Mouse (Mus musculus) heart, adult 8-10 months (tissue): ENCODE results near the gene Nxn. TPM values are rescaled to one million over a fixed set of nuclear protein-coding genes. Genes with fewer than 3 reads are reported as not detected.

ENCODE experiments used
- DNase-seq: peaks from one replicate; pipeline ENCODE4 v3.0.0; 2022; ENCODE audit warnings: low spot score
- total RNA-seq, 4 experiments: library from RNA; stranded (reverse); gene quantifications; 2 replicates each; pipeline ENCODE4 v1.2.4; 2022

Nxn gene
- total RNA-seq, 4 experiments from 2014 or later = 9.8 to 13.0 (median 11.0) TPM

DNA sequence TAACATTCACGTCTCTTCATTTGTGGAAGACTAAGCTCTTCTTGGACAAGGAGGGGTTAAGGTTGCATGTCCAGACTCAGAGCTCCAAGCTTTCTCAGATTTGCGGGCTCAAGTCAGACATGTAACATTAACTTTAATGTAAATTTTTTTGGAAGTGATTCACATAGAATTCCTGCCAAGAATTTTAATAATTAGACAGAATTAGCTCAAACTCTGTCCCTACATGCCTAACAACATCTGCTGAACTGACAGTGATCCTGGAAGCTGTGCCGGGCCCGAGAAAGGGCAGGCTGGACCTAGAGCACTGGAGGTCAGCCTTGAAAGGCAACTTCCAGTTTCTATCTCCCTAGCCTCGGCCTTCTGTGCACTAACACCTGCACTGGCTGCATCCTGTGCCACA, 66.7 kb downstream of the Nxn start:
- DNase-seq = no peak

- DNase-seq = no peak
Measured at GRCm38 (mm10) chr11:76328522-76329290, 70.2 kb downstream of the Nxn start.

DNA sequence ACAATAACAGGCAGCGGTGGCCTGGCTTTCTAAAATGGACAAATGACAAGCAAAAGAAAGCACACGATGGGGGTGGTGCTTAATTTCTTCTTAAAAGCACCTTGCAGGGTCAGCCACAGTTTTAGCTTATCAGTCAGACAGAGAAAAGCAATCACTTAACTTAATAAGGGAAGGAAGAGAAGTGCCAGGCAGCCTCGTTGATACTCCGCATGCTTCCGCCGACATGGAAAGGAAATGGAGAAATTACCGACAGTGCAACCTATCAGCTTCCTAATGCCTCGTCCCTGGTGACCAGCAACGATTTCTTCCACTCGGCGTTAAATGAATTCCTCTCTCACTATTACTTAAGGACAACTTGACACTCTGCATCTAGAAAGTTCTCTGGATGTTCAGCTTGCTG, 70.9 kb downstream of the Nxn start:
- no peak for DNase-seq

DNA sequence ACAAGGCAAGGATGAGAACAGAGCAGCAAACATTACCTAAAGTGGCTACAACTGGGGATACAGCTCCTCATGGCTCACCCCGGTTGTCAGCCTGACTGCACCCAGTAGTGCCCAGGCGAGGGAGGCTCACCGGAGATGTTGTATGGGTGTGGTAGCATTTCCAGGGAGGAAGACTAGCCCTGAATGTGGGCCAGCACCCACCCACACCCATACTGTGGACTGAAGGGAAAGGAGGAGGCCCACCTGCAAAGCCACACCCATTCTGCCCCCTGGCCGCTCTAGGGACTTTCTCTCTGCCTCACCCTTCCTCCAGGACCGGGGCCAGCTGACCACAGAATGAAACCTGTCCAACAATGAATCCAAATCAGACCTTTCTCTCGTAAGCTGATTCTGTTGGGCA, 72.3 kb downstream of the Nxn start:
- peak; percentile 63 for DNase-seq

DNA sequence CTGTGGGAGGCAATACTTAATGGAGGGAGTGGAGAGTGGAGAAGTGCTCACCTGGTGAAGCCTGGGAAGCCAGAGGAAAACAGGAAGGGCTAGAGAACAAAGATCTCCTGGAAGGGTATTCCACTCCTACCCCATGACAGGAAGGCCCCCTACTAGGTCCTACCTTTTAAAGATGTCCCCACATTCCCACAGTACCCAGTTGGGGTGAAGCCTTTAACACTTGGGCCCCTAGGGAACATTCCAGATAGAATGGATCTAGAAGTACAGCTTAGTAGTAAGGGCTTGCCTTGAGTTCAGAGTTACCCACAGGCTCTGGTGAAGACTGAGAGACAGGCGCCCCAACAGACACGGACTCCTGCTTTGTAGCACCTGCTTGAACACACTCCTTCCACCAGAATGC, 72.9 kb downstream of the Nxn start:
- DNase-seq = no peak

DNA sequence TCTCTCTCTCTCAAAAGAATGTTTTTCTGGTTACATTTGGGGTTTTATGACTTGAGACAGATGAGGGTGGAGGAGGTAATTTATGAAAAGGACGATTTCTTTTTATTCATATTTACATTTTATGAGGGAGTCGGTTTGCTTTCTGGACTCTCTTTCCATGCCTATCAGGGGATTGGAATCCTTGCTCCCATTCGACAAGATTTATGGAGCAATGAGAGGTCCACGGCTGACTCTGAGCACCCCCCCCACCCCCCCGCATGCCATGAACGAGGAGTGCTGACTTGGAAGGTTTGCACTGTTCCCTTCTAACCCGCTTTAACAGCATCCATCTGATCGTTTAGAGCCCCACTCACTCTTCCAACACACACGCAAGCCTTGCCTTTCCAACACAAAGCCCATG, 74.1 kb downstream of the Nxn start:
- no peak for DNase-seq

DNA sequence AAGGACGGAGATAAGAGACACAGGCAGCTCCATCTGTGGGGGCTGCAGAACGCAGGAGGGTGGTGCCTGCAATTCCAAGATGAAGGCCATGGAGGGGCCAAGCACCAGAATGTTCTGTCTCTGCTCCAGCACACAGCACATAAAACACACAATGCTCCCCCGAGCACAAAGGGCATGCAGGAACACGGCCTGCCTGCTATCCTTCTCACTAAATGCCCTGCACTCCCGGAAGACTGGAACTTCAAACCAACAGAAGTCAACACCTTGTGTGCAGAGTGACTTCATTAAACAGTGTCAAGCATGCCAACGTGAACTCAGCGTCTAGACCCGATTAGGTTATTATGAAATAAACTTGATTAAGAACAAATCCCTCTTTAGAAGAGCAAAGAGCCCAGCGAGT, 74.7 kb downstream of the Nxn start:
- DNase-seq = no peak

DNA sequence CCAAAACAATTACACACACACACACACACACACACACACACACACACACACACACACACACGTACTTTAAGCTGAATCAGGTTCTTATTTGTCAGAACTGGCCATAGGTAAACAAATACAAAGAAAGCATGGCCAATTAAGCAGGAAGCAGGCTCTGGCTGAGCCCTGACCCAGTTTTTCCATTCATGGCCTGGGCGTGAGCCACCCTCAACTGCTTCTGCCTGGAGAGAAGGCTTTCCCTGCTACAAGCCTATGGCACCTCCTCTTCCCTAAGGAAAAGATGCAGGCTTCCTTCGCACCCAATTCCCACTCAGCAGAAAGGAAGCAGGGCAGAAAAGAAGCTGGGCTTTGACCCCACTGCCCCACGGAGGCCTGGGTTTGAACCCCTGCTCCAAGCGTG, 76.0 kb downstream of the Nxn start:
- peak; percentile 48 for DNase-seq

DNA sequence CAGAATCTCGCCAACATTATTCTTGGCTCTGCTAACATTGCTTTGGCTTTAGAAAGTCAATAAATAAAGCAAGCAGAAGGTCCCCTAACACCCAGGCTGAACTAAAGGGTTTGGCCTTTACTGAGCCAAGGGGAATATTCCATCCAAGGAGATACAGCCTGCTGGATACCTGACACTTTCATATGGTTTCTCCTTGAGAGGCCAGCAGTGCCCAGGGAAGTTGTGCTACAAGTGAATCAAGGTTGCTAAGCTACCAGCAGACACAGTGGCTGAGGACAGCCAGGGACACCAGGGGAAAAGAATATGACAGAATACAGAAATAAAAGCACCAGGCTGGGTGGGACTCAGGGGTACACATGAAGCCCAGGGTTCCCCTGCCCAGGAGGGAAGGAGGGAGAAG, 76.9 kb downstream of the Nxn start:
- no peak for DNase-seq

- no peak for DNase-seq
Measured at GRCm38 (mm10) chr11:76320475-76320874, 78.5 kb downstream of the Nxn start.

GRCm38 (mm10) chr11:76319714-76320435, 79.1 kb downstream of the Nxn start:
- peak; percentile 61 for DNase-seq

GRCm38 (mm10) chr11:76317904-76318303, 81.0 kb downstream of the Nxn start:
- no peak for DNase-seq

GRCm38 (mm10) chr11:76315785-76316444, 83.0 kb downstream of the Nxn start:
- DNase-seq = no peak

GRCm38 (mm10) chr11:76314741-76315140, 84.2 kb downstream of the Nxn start:
- DNase-seq = no peak

DNA sequence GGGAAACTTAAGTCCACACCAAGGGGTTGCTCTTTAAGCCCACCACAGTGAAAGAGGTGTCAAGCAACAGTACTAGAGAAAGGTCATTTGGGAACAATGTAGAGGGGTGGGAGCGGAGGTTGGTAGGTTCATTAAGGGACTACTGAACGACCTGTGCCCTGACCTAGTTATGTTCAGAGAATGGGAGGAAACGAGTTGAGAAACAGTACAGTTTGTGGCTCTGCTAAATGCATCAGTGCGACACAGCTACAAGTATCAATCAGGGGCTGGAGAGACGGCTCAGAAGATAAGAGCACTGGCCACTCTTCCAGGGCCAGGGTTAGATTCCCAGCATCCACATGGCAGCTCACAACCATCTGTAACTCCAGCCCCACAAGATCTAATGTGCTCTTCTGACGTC, 84.8 kb downstream of the Nxn start:
- peak; percentile 74 for DNase-seq

DNA sequence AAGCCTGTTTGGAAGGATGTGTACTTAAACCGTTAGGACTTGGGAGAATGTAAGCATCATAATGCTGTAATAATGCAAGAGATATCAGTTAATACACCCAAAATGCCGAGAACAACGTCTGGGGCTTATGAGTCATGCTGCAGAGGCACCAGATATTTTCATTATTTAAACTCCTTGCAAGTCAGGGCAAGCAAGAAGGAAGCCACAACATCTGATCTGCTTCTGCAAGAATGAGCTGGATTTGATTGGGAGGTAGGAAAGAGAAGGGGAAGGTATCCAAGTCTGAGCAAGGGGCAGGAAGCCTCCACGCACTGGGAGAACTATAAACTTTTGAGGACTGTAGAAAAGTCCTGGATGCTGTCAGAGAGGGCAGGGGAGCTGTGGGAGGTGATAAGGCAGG, 86.1 kb downstream of the Nxn start:
- peak; percentile 49 for DNase-seq

- no peak for DNase-seq
Measured at GRCm38 (mm10) chr11:76311224-76312000, 87.5 kb downstream of the Nxn start.

- DNase-seq = no peak
Measured at GRCm38 (mm10) chr11:76309868-76310267, 89.1 kb downstream of the Nxn start.

GRCm38 (mm10) chr11:76309072-76309471, 89.9 kb downstream of the Nxn start:
- no peak for DNase-seq

DNA sequence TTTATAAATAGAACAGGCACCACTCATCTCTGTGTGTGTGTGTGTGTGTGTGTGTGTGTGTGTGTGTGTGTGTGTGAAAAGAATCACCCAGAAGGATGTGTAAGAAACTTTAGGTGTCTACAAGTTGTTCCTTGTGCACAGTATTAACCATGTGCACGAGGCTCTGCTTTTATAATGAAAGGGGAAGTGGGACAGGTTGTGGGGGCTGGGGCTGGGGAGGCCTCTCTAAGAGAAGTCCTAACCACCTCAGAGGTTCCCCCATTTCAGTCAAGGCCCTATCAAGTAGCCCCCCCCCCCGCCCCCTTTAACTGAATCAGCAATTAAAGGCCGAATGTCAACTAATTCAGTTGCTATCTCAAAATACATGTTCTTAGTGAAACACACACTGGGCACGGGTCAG, 92.2 kb downstream of the Nxn start:
- no peak for DNase-seq

GRCm38 (mm10) chr11:76305571-76305970, 93.4 kb downstream of the Nxn start:
- DNase-seq = no peak

GRCm38 (mm10) chr11:76303368-76303767, 95.6 kb downstream of the Nxn start:
- DNase-seq = no peak
